Mouse (Mus musculus) megakaryocyte, embryonic 14.5 days (primary cell): ENCODE measurements around the gene Lrch1.

Experiments used
- FLI1 ChIP-seq: IDR thresholded peaks from 2 replicates; pipeline ENCODE4 v1.6.1; 2012; ENCODE audit warnings: low read length, inconsistent platforms, mixed read lengths
- GATA1 ChIP-seq: IDR thresholded peaks from 3 replicates; pipeline ENCODE4 v1.6.1; 2012; ENCODE audit warnings: mixed read lengths, low read length, inconsistent platforms, borderline replicate concordance

GRCm38 (mm10) chr14:74774046-74774619, 173.5 kb downstream of the Lrch1 start:
- TF ChIP-seq FLI1 = no peak
- TF ChIP-seq GATA1 = no peak
